Mouse (Mus musculus) macrophage (primary cell): ENCODE data around the gene Trim71. TPM values are rescaled to one million over a fixed set of nuclear protein-coding genes. Genes with fewer than 3 reads are reported as not detected.

ENCODE experiments used
- H3K27ac ChIP-seq: fragments of 350-480 bp; formaldehyde crosslinking; 2 replicates; pipeline ENCODE4 v1.9.0; 2021
- H3K36me3 ChIP-seq: fragments of 350-480 bp; formaldehyde crosslinking; 2 replicates; pipeline ENCODE4 v1.9.0; 2021; ENCODE audit errors: inconsistent target
- H3K4me3 ChIP-seq: fragments of 350-480 bp; formaldehyde crosslinking; 2 replicates; pipeline ENCODE4 v1.9.0; 2021; ENCODE audit errors: inconsistent target
- H3K79me2 ChIP-seq: fragments of 350-480 bp; formaldehyde crosslinking; 2 replicates; pipeline ENCODE4 v1.9.0; 2021; ENCODE audit errors: inconsistent target
- WGBS: methylation state at CpG from one replicate; pipeline ENCODE4 v1.1.7; 2026; ENCODE audit warnings: inconsistent platforms; ENCODE audit not compliant: missing documents; 5-methylcytosine and 5-hydroxymethylcytosine counted together
- polyA plus RNA-seq: library from polyadenylated mRNA; stranded (reverse); fragments of 250-400 nt; gene quantifications from 3 replicates; pipeline ENCODE4 v1.2.4, GENCODE M21; 2018; ENCODE audit warnings: inconsistent platforms
- total RNA-seq, 78 experiments: library from RNA; depleted of rRNA; stranded (reverse); fragments of 250-400 nt; gene quantifications; 1 replicate in 9 of 78; 2 replicates in 24 of 78; 3 replicates in 43 of 78; 4 replicates in 2 of 78; pipeline ENCODE4 v1.2.4; 2018; ENCODE audit warnings: inconsistent platforms in 56 of 78

Trim71 gene
- not detected for total RNA-seq (2018; cell fraction: chromatin; rRNA removed)
- not detected for total RNA-seq (2018; cell fraction: cytosol; rRNA removed)
- not detected for total RNA-seq (2018; cell fraction: nucleus; rRNA removed)
- not detected in 3 replicates for polyA plus RNA-seq

- Histone ChIP-seq H3K36me3 (no peaks in the 10 kb centered on the region), H3K4me3 (no peak within 1 kb of the TSS), H3K79me2 (no peaks in the 10 kb centered on the region), H3K27ac (no peak within 1 kb of the TSS)
- 1% methylated on average over 76 of the region's 91 CpGs for WGBS
Observed at GRCm38 (mm10) chr9:114563761-114564606, at the start of gene Trim71. TSS of gene Trim71 (minus strand) at chr9:114564369.

- Histone ChIP-seq H3K4me3 (no peak overlapping the region), H3K79me2 (no peaks in the 10 kb centered on the region), H3K36me3 (peaks cover 53% of the 10 kb centered on the region), H3K27ac (no peak overlapping the region)
- WGBS = 69% methylated on average over 4 of the region's 4 CpGs
Observed at GRCm38 (mm10) chr9:114613026-114613425, 48.9 kb upstream of the Trim71 start.

- H3K79me2 ChIP-seq = no peaks in the 10 kb centered on the region
- no peak overlapping the region for H3K4me3 ChIP-seq
- 100% methylated on average over 4 of the region's 4 CpGs for WGBS
- H3K36me3 ChIP-seq = peaks cover 51% of the 10 kb centered on the region
- H3K27ac ChIP-seq = no peak overlapping the region
Observed at GRCm38 (mm10) chr9:114612566-114612965, 48.4 kb upstream of the Trim71 start.

- H3K27ac ChIP-seq = no peak overlapping the region
- H3K4me3 ChIP-seq = no peak overlapping the region
- 93% methylated on average over 3 of the region's 3 CpGs for WGBS
- H3K36me3 ChIP-seq = peaks cover 54% of the 10 kb centered on the region
- no peaks in the 10 kb centered on the region for H3K79me2 ChIP-seq
Observed at GRCm38 (mm10) chr9:114610266-114610665, 46.1 kb upstream of the Trim71 start.

- Histone ChIP-seq H3K4me3 (no peak overlapping the region), H3K79me2 (no peaks in the 10 kb centered on the region), H3K27ac (no peak overlapping the region), H3K36me3 (peaks cover 25% of the 10 kb centered on the region; the same call in 1 of the 2 replicates)
- 91% methylated on average over 12 of the region's 12 CpGs for WGBS
Observed at GRCm38 (mm10) chr9:114603876-114604540, 39.8 kb upstream of the Trim71 start.

- Histone ChIP-seq H3K36me3 (peaks cover 32% of the 10 kb centered on the region), H3K27ac (no peak overlapping the region), H3K4me3 (no peak overlapping the region), H3K79me2 (no peaks in the 10 kb centered on the region)
- 87% methylated on average over 1 of the region's 1 CpGs for WGBS
Observed at GRCm38 (mm10) chr9:114601096-114601495, 36.9 kb upstream of the Trim71 start.

GRCm38 (mm10) chr9:114585017-114585345 is 20.8 kb upstream of the Trim71 start:
- 87% methylated on average over 5 of the region's 5 CpGs for WGBS
- Histone ChIP-seq H3K27ac (no peak overlapping the region), H3K4me3 (no peak overlapping the region), H3K79me2 (no peaks in the 10 kb centered on the region), H3K36me3 (no peaks in the 10 kb centered on the region)

DNA sequence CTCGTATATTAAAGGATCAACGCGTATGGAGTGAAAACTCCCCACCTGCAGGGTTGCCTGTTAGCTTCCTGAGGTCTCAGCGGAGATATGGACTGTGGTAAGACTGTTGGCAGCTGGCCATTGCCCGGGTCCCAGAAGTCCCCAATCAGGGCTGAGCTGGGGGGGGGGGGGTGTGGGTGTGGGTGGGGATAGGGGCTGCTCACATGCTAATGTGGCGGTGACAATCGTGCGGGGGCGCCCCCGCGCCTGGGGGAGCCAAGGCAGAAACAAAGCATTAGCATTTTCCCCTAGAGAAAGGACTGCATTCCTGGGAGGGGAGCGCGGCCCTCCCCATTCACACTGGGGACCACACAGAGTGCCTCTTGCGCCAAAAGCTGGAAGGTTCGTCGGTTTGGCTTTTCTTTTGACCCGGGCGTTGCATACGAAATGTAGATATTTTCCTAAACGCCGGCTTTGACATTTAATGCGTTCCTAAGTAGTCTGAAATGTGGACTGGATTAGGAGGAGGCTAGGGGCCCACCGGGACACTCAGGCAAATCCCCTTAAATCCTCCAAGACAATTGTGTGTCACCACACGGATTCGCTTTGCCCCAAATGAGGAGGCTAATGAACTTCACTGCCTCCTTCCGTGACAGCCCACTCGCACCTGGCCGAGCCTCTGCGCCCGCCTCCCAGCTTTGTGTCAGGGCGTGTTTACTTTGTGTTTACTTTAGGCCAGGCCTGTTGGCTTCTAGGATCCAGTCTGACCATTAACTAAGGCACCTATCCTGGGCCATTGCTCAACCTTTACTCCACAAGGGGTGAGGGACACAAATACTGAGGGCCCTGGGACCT is 20.2 kb upstream of the Trim71 start:
- Histone ChIP-seq H3K4me3 (no peak overlapping the region), H3K36me3 (no peaks in the 10 kb centered on the region), H3K27ac (no peak overlapping the region), H3K79me2 (no peaks in the 10 kb centered on the region)
- WGBS = 42% methylated on average over 31 of the region's 31 CpGs

DNA sequence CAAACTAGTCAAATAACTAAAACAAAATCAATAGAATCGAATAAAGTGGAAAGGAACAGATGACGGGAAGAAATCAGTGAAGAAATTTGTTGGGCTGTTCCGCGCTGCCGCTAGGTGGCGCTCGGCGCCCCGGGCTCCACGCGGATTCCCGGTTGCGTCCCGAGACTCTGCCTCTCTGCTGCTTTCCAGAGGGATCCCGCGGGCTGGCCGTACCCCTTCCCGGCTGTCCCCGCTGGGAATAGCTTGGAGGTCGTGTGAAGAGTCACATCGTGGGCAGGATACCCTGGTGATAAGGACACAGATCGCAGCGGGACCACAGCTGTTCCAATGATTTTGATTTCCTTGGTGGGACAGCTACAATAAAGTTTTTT is 19.6 kb upstream of the Trim71 start:
- WGBS = 1% methylated on average over 23 of the region's 23 CpGs
- Histone ChIP-seq H3K79me2 (no peaks in the 10 kb centered on the region), H3K27ac (no peak overlapping the region), H3K36me3 (no peaks in the 10 kb centered on the region), H3K4me3 (no peak overlapping the region)

DNA sequence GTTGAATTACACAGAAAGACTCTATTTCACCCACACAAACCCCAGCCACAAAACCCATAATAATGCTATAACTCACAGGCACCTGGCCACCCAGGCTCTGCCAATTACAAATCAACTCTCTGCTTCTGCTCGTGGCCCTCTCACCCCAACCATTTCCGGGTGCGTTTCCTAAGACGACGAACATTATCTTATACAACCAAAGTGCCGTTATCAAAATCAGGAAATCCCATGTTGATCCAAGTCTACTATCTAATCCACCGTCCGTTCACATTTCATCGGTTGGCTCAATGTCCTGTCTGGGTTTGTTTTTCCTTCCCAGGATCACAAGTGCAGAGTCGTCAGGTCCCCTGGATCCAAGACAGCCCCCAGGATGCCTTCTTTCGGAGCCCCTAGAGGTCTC is 14.5 kb upstream of the Trim71 start:
- H3K27ac ChIP-seq = no peak overlapping the region
- 49% methylated on average over 11 of the region's 11 CpGs for WGBS
- H3K79me2 ChIP-seq = no peaks in the 10 kb centered on the region
- no peaks in the 10 kb centered on the region for H3K36me3 ChIP-seq
- H3K4me3 ChIP-seq = no peak overlapping the region

DNA sequence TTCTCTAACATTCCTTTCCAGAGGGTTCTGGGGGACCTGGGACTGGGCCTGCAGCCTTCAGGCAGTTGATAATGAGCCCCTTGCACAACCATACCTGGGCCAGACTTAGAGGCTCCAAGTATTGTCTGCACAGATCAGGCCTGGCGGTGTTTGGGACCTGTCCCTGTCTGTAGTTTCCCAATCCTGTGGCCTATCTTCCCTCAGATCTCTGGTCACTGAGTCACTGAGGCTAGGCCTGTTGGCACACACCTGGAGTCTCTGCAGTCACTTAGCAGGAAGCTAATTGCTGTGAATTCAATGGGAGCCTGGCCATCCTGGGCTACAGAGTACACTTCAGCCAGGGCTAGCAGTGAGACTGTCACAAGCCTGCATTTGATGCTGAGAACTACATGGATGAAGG is 11.8 kb upstream of the Trim71 start:
- Histone ChIP-seq H3K36me3 (no peaks in the 10 kb centered on the region), H3K4me3 (no peak overlapping the region), H3K27ac (no peak overlapping the region), H3K79me2 (no peaks in the 10 kb centered on the region)
- 93% methylated on average over 1 of the region's 1 CpGs for WGBS

DNA sequence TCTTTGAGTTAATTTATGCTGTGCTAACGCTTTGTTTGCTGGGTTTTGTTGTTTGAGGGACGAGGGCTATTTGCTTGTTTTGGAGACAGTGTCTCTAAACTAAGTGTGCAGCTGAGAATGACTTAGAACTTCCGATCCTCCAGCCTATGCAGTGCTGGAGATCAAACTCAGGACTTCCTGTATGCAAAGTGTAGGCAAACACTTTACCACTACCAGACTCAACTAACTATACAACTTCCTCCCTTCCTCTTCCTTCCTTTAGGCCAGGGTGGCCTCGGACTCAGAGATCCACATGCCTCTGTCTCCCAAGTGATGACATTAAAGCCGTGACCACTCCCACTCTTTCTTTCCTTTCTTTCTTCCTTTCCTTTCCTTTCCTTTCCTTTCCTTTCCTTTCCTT is 9.4 kb upstream of the Trim71 start:
- 29% methylated on average over 5 of the region's 5 CpGs for WGBS
- Histone ChIP-seq H3K27ac (no peak overlapping the region), H3K4me3 (no peak overlapping the region), H3K79me2 (no peaks in the 10 kb centered on the region), H3K36me3 (no peaks in the 10 kb centered on the region)

GRCm38 (mm10) chr9:114568682-114569474 is 4.7 kb upstream of the Trim71 start:
- Histone ChIP-seq H3K4me3 (no peak overlapping the region), H3K36me3 (no peaks in the 10 kb centered on the region), H3K79me2 (no peaks in the 10 kb centered on the region), H3K27ac (no peak overlapping the region)
- WGBS = 98% methylated on average over 4 of the region's 5 CpGs

DNA sequence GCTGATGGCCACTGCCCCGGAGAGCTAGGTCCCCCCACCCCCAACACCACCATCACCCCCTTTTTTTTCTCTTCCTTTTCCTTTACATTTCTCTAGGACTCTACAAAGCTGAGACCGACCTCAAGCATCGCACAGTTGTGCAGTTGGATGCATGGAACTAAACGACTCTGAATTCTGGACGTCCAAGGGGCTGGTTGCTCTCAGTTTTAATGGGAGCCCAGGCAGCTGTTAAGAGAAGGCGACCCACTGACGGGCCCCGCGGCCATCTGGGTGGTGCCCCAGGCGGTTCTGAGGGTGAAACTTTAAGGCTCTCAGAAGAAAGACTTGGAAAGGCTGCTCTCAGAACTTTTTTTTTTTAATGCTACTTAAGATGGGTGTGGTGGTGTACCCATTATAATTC is 498 bp upstream of the Trim71 start:
- Histone ChIP-seq H3K27ac (no peak overlapping the region), H3K36me3 (no peaks in the 10 kb centered on the region), H3K4me3 (no peak overlapping the region), H3K79me2 (no peaks in the 10 kb centered on the region)
- 10% methylated on average over 10 of the region's 10 CpGs for WGBS
